Mouse (Mus musculus): ENCODE measurements around the gene Ddx52. TPM values are rescaled to one million over a fixed set of nuclear protein-coding genes. Genes with fewer than 3 reads are reported as not detected.

The Ddx52 gene
- polyA plus RNA-seq, 1 experiment from 2014 or later = 23.0 TPM

DNA sequence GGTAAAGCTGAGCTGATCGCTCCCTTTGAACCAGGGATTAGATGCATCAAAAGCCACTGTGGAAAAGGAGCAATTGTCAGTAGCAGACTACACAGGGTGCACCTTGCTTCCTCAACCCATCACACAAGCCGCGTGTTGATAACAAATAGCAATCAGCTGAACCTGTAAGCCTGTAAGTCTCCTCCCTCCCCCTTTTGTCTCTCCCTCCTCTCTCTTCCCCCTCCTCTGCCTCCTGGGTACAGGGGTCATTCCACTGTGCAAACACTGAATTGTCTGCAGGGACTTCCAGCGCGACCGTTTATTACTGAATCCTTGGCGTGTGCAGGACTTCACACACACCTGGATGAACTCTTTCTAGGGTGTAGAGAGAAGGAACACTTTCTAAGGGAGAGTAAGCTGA is 33.5 kb upstream of the Ddx52 start:
- DNase-seq (ENCODE audit: low spot score) (no peak), ATAC-seq (no peak)
- no peak for TF ChIP-seq EP300 (IDR thresholded peaks at IDR 0.05)
- no peak for TF ChIP-seq CTCF (IDR thresholded peaks at IDR 0.05)
- Histone ChIP-seq H3K9me3 (ENCODE audit: low read length) (no peaks in the 10 kb centered on the region), H3K4me1 (ENCODE audit: insufficient read depth, low read depth, low read length) (no peaks in the 10 kb centered on the region), H3K4me3 (ENCODE audit: low read depth, low read length) (no peak overlapping the region), H3K9ac (replicated peaks; ENCODE audit: low read depth) (no peak overlapping the region), H3K4me2 (replicated peaks; ENCODE audit: low read depth, low read length) (no peak overlapping the region), H3K36me3 (ENCODE audit: insufficient read depth, low read length) (no peaks in the 10 kb centered on the region), H3K27ac (ENCODE audit: low read length) (no peak overlapping the region), H3K27me3 (replicated peaks; ENCODE audit: insufficient read depth, low read length) (no peaks in the 10 kb centered on the region)
- WGBS = 34% methylated on average over 7 of the region's 7 CpGs

DNA sequence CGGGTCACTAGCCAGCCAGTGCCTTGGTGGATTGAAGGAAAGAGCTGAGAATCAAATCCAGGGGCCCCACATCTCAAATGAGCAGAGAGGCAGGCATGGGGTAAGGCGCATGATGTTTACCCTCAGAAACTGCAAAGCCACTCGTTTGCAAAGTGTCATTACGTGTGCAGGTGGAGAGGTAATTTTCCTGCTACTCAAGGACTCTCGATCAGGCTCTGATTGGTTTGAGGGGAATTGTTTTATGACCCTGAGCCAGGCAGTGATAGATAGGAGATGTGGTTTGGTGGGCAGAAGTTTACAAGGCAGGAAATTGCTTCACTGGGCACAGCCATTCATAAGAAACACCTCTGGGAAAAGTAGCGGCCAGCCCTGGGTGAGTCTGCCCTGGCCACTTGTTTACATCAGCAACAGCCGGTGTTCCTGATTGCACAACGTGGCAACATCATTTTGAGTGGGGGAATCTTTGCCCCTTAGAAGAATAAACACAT is 28.0 kb upstream of the Ddx52 start:
- Histone ChIP-seq H3K27ac (ENCODE audit: low read length) (no peak overlapping the region), H3K9ac (replicated peaks; ENCODE audit: low read depth) (no peak overlapping the region), H3K36me3 (ENCODE audit: insufficient read depth, low read length) (no peaks in the 10 kb centered on the region), H3K4me2 (replicated peaks; ENCODE audit: low read depth, low read length) (no peak overlapping the region), H3K4me3 (ENCODE audit: low read depth, low read length) (no peak overlapping the region), H3K9me3 (ENCODE audit: low read length) (no peaks in the 10 kb centered on the region), H3K4me1 (ENCODE audit: insufficient read depth, low read depth, low read length) (no peaks in the 10 kb centered on the region), H3K27me3 (replicated peaks; ENCODE audit: insufficient read depth, low read length) (no peaks in the 10 kb centered on the region)
- 25% methylated on average over 8 of the region's 8 CpGs for WGBS
- peak; percentile 65 for ATAC-seq
- TF ChIP-seq EP300 (IDR thresholded peaks at IDR 0.05) (no peak; the same call in 1 of the 2 replicates), CTCF (IDR thresholded peaks at IDR 0.05) (no peak)
- DNase-seq (ENCODE audit: low spot score) = peak; percentile 53

DNA sequence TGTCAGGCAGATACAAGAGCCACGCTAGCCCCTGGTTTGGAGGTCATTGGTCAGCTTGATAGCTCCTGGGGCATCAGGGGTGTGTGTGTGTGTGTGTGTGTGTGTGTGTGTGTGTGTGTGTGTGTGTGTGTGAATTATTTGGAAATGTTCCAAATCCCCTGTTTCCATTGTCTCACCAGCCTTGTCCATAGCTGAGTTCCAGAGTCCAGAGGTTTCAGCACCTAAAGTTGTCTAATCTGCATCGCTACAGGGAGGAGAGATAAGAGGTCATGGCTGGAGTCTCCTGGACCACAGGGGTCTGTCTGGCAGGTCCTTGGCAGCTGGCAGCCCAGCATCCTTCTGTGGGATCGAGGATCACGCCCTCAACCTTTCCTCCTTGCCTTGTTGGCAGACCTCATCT is 27.4 kb upstream of the Ddx52 start:
- Histone ChIP-seq H3K4me3 (ENCODE audit: low read depth, low read length) (no peak overlapping the region), H3K27me3 (replicated peaks; ENCODE audit: insufficient read depth, low read length) (no peaks in the 10 kb centered on the region), H3K36me3 (ENCODE audit: insufficient read depth, low read length) (no peaks in the 10 kb centered on the region), H3K4me1 (ENCODE audit: insufficient read depth, low read depth, low read length) (no peaks in the 10 kb centered on the region), H3K9me3 (ENCODE audit: low read length) (no peaks in the 10 kb centered on the region), H3K9ac (replicated peaks; ENCODE audit: low read depth) (no peak overlapping the region), H3K4me2 (replicated peaks; ENCODE audit: low read depth, low read length) (no peak overlapping the region), H3K27ac (ENCODE audit: low read length) (no peak overlapping the region)
- no peak for DNase-seq (ENCODE audit: low spot score)
- TF ChIP-seq CTCF (IDR thresholded peaks at IDR 0.05) (no peak), EP300 (IDR thresholded peaks at IDR 0.05) (no peak)
- WGBS = 68% methylated on average over 4 of the region's 4 CpGs
- no peak; the same call in 1 of the 2 replicates for ATAC-seq

DNA sequence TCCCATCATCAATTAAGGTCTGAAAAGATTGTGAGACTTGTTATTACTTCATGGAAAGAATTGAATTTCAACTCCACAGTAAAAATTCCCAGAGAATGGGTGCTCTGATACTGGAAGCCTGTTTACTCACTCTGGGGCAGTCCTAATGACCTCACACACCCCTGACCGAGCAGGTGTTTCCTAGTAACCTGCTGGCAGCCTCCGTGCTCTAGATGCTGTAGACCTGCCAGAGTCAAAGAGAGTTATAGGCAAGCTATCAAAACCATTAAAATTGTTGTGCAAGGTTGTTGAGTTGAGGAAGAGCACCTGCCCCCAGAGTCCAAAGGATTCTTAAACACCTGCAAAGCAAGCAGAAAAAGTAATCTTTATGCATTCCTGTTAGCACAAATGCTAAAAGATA is 19.3 kb upstream of the Ddx52 start:
- WGBS = 38% methylated on average over 2 of the region's 2 CpGs
- no peaks in the 10 kb centered on the region for H3K27me3 ChIP-seq (replicated peaks; ENCODE audit: insufficient read depth, low read length)

DNA sequence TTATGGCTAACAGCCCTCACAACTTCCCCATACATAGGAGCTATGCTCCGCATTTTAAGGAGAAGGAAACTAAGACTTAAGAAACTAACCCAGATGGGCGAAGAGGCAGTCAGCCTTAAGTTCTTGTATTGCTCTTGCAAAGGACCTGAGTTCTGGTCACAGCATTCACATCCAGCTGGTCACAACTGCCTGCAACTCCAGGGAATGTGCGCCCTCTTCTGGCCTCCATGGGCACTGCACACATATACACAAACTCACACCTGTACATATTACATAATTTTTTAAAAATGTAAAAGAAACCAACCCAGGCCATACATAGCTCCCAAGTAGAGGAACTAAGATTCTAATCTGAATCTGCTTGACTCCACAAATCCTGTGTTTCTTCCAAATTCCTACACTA is 14.8 kb upstream of the Ddx52 start:
- Histone ChIP-seq H3K4me2 (replicated peaks; ENCODE audit: low read depth, low read length) (no peak overlapping the region), H3K9ac (replicated peaks; ENCODE audit: low read depth) (no peak overlapping the region), H3K27me3 (replicated peaks; ENCODE audit: insufficient read depth, low read length) (no peaks in the 10 kb centered on the region), H3K4me3 (ENCODE audit: low read depth, low read length) (no peak overlapping the region), H3K4me1 (ENCODE audit: insufficient read depth, low read depth, low read length) (no peaks in the 10 kb centered on the region), H3K27ac (ENCODE audit: low read length) (no peak overlapping the region), H3K9me3 (ENCODE audit: low read length) (no peaks in the 10 kb centered on the region), H3K36me3 (ENCODE audit: insufficient read depth, low read length) (no peaks in the 10 kb centered on the region)
- DNase-seq (ENCODE audit: low spot score) (no peak), ATAC-seq (no peak)
- 64% methylated on average over 3 of the region's 3 CpGs for WGBS
- no peak for TF ChIP-seq EP300 (IDR thresholded peaks at IDR 0.05)
- peak; percentile 67 for TF ChIP-seq CTCF (IDR thresholded peaks at IDR 0.05)

More for the DNA sequence above, 19.3 kb upstream of the Ddx52 start:
- TF ChIP-seq CTCF (IDR thresholded peaks at IDR 0.05) = no peak
- no peak for TF ChIP-seq EP300 (IDR thresholded peaks at IDR 0.05)
- no peak overlapping the region for H3K9ac ChIP-seq (replicated peaks; ENCODE audit: low read depth)
- H3K9me3 ChIP-seq (ENCODE audit: low read length) = no peaks in the 10 kb centered on the region
- H3K27ac ChIP-seq (ENCODE audit: low read length) = no peak overlapping the region
- no peak overlapping the region for H3K4me3 ChIP-seq (ENCODE audit: low read depth, low read length)
- no peak for DNase-seq (ENCODE audit: low spot score)
- H3K36me3 ChIP-seq (ENCODE audit: insufficient read depth, low read length) = no peaks in the 10 kb centered on the region
- H3K4me2 ChIP-seq (replicated peaks; ENCODE audit: low read depth, low read length) = no peak overlapping the region
- H3K4me1 ChIP-seq (ENCODE audit: insufficient read depth, low read depth, low read length) = no peaks in the 10 kb centered on the region
- no peak for ATAC-seq

DNA sequence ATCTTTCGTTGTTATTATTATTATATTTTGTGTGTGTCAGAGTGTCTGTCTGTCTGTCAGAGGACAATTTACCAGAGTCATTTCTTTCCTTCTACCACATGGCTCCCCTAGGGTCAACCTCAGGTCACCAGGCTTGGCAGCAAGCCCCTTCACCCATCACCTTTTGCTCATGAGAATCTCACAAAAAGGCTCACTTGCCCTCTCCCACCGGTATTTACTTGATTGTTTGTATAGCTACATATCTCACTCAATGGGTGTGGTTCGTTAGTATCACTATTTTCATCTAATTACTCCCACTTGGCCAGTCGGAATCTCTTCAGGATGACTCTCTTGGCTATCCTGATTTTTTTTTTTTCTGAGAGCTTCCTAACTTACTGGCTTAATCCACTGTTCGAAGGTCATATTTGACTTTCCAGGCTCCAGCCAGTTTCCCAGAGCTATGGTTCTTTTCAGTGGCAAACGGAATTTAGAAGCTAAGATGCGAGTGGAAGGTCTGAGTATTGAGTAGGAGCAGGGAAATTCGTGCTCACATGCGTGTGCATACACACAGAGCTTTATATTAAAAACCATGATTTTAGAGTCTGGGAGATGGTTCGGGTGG is 9.3 kb upstream of the Ddx52 start:
- no peaks in the 10 kb centered on the region for H3K9me3 ChIP-seq (ENCODE audit: low read length)
- WGBS = 70% methylated on average over 10 of the region's 10 CpGs

More for the DNA sequence above, 9.3 kb upstream of the Ddx52 start:
- no peak for DNase-seq (ENCODE audit: low spot score)
- no peaks in the 10 kb centered on the region for H3K27me3 ChIP-seq (replicated peaks; ENCODE audit: insufficient read depth, low read length)
- H3K9ac ChIP-seq (replicated peaks; ENCODE audit: low read depth) = no peak overlapping the region
- H3K36me3 ChIP-seq (ENCODE audit: insufficient read depth, low read length) = no peaks in the 10 kb centered on the region
- no peak overlapping the region for H3K4me3 ChIP-seq (ENCODE audit: low read depth, low read length)
- no peaks in the 10 kb centered on the region for H3K4me1 ChIP-seq (ENCODE audit: insufficient read depth, low read depth, low read length)
- no peak overlapping the region for H3K27ac ChIP-seq (ENCODE audit: low read length)
- no peak overlapping the region for H3K4me2 ChIP-seq (replicated peaks; ENCODE audit: low read depth, low read length)
- TF ChIP-seq EP300 (IDR thresholded peaks at IDR 0.05) (no peak), CTCF (IDR thresholded peaks at IDR 0.05) (no peak)
- ATAC-seq = no peak
